Mouse (Mus musculus) forebrain, embryonic 11.5 days (tissue): ENCODE measurements at regions not wholly inside any gene's neighbourhood (a gene's known extent, or its start where the extent isn't known, plus 50 kb on each side); places are given as distances from the start of the nearest gene placed in this dataset.
A peak's percentile ranks its signal among the peaks of the same experiment; 100 is the strongest.

Source experiments
- ATAC-seq: fragments of 200-750 bp; cut with Nextera tagmentation; replicated peaks from 2 replicates; pipeline ENCODE4 v1.8.0; 2017; ENCODE audit warnings: moderate TSS enrichment; ENCODE audit not compliant: low FRiP score
- DNase-seq: peaks from one replicate; pipeline ENCODE4 v3.0.0-alpha.2; 2017; ENCODE audit warnings: low spot score
- H3K27ac ChIP-seq: fragments of 300-500 bp; sonication (generic); 2 replicates; pipeline ENCODE4 v1.5.1; 2014; ENCODE audit warnings: low read depth, low read length
- H3K27me3 ChIP-seq: fragments of 300-500 bp; sonication (generic); 2 replicates; pipeline ENCODE4 v1.6.1; 2014; ENCODE audit warnings: mild to moderate bottlenecking, low read length, mixed read lengths; ENCODE audit not compliant: control insufficient read depth, insufficient read depth
- H3K36me3 ChIP-seq: fragments of 300-500 bp; sonication (generic); 2 replicates; pipeline ENCODE4 v1.6.1; 2014; ENCODE audit warnings: mild to moderate bottlenecking, low read length, moderate library complexity, mixed read lengths; ENCODE audit not compliant: control insufficient read depth, insufficient read depth
- H3K4me1 ChIP-seq: fragments of 300-500 bp; sonication (generic); replicated peaks from 2 replicates; pipeline ENCODE4 v1.6.1; 2014; ENCODE audit warnings: low read length, mixed read lengths; ENCODE audit not compliant: control insufficient read depth, insufficient read depth
- H3K4me2 ChIP-seq: fragments of 300-500 bp; sonication (generic); 2 replicates; pipeline ENCODE4 v1.6.1; 2014; ENCODE audit warnings: low read depth, mild to moderate bottlenecking, low read length, moderate library complexity, mixed read lengths; ENCODE audit not compliant: severe bottlenecking
- H3K4me3 ChIP-seq: fragments of 300-500 bp; sonication (generic); 2 replicates; pipeline ENCODE4 v1.5.1; 2014; ENCODE audit warnings: low read depth, low read length
- H3K9ac ChIP-seq: fragments of 300-500 bp; sonication (generic); 2 replicates; pipeline ENCODE4 v1.6.1; 2014; ENCODE audit warnings: low read length
- H3K9me3 ChIP-seq: fragments of 300-500 bp; sonication (generic); 2 replicates; pipeline ENCODE4 v1.6.1; 2016; ENCODE audit warnings: low read length, mixed read lengths; ENCODE audit not compliant: control insufficient read depth
- WGBS: fragments of 180-500 bp; shearing (Covaris S2); extraction: QIAGEN DNeasy Blood & Tissue Kit; methylation state at CpG from one replicate; pipeline ENCODE4 v1.1.7; 2014; 5-methylcytosine and 5-hydroxymethylcytosine counted together

DNA sequence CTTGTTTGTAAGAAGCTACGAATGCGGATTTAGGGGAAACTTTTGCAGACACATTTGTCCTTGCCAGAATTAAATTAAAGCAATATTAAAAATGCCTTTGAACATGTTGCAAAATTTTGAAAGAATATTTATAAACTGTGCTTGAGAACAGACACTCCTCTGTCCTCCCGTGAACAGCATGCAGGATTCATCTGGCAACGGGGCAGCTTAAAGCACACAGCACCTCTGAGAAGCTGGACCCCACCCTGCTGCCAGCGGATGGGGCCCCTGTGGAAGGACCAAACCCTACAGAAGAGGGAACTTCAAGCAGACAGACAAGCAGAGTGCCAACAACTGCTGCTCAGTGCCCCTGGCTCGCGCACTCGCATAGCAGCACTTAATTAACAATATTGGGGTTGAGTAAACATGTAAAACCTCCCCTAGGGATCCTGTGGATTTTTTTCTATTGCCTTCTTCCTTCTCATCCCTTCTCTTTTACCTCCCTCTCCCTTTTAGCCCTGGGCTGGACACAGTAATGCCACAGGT, 226.6 kb downstream of the Irx1 start:
- Histone ChIP-seq H3K4me3 (no peak overlapping the region), H3K9ac (no peak overlapping the region), H3K4me1 (no peaks in the 10 kb centered on the region), H3K27me3 (no peaks in the 10 kb centered on the region), H3K9me3 (no peaks in the 10 kb centered on the region), H3K4me2 (no peak overlapping the region), H3K36me3 (no peaks in the 10 kb centered on the region), H3K27ac (no peak overlapping the region)
- no peak for DNase-seq
- ATAC-seq, result no peak
- 83% methylated on average over 8 of the region's 8 CpGs for WGBS

DNA sequence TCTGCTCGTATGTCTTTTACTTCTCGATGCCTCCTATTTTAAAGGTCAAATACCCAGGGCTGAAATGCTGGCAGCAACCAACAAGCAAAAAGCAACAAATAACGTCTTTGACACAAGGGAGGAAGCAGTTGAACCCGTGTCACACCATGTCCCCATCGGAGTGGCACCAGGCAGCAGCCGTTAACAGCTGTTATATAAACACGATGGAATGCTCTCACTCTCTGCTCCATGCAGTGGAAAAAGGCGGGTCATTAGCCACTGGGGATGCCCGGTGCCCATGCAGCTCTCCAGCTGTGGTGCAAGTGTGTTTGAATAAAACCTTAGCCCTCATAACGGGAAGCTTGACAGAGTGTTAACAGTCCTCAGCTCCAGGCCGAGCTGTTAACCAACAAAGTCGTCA, 229.3 kb downstream of the Irx1 start:
- WGBS, result 55% methylated on average over 12 of the region's 12 CpGs
- no peaks in the 10 kb centered on the region for H3K27me3 ChIP-seq
- H3K4me1 ChIP-seq, result no peaks in the 10 kb centered on the region

DNA sequence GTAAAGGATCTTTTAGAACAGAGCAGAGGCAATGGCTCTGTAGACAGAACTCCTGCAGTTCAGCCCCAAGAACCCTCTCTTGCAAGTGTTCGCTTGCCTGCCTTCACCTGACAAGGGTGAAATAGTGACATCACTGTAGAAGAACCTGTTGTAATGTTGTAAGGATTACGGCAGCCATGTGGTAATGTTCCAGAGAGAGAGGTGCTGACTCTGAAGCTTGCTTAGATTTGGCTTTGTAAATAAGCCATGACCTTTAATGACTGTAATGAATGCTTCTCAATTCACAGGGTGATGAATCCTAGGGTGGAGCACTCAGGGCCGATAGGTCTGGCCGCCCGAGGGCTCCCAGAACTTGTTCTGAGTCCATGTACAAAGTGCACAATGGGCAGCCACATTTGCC, 230.2 kb downstream of the Irx1 start:
- H3K4me1 ChIP-seq, result no peaks in the 10 kb centered on the region
- H3K9ac ChIP-seq, result no peak overlapping the region
- H3K9me3 ChIP-seq, result no peaks in the 10 kb centered on the region
- ATAC-seq (no peak), DNase-seq (no peak)
- no peaks in the 10 kb centered on the region for H3K36me3 ChIP-seq
- H3K4me2 ChIP-seq, result no peak overlapping the region
- no peak overlapping the region for H3K4me3 ChIP-seq
- 89% methylated on average over 5 of the region's 5 CpGs for WGBS
- H3K27ac ChIP-seq, result no peak overlapping the region
- H3K27me3 ChIP-seq, result no peaks in the 10 kb centered on the region

More for the DNA sequence above, 229.3 kb downstream of the Irx1 start:
- H3K9me3 ChIP-seq, result no peaks in the 10 kb centered on the region
- no peak overlapping the region for H3K27ac ChIP-seq
- H3K36me3 ChIP-seq, result no peaks in the 10 kb centered on the region
- no peak for DNase-seq
- H3K9ac ChIP-seq, result no peak overlapping the region
- no peak overlapping the region for H3K4me2 ChIP-seq
- no peak for ATAC-seq
- H3K4me3 ChIP-seq, result no peak overlapping the region

DNA sequence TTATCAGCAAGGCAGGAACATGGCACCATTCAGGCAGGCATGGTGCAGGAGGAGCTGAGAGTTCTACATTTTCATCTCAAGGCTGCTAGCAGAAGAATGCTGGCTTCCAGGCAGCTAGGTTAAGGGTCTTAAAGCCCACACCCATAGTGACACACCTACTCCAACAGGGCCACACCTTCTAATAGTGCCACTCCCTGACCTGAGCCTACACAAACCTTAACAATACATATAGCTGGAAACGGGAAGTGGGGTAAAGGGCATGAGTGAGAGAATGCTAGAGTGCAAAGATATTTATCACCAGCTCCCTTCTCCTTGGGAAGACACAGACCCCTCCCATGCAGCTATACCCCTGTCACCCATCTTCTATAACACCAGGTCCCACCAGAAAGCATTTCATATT, 230.6 kb downstream of the Irx1 start:
- no peak for DNase-seq
- Histone ChIP-seq H3K4me1 (no peaks in the 10 kb centered on the region), H3K9ac (no peak overlapping the region), H3K27ac (no peak overlapping the region), H3K27me3 (no peaks in the 10 kb centered on the region), H3K4me3 (no peak overlapping the region), H3K4me2 (no peak overlapping the region), H3K36me3 (no peaks in the 10 kb centered on the region), H3K9me3 (no peaks in the 10 kb centered on the region)
- ATAC-seq, result no peak
- WGBS, result 71% methylated on average over 1 of the region's 1 CpGs

DNA sequence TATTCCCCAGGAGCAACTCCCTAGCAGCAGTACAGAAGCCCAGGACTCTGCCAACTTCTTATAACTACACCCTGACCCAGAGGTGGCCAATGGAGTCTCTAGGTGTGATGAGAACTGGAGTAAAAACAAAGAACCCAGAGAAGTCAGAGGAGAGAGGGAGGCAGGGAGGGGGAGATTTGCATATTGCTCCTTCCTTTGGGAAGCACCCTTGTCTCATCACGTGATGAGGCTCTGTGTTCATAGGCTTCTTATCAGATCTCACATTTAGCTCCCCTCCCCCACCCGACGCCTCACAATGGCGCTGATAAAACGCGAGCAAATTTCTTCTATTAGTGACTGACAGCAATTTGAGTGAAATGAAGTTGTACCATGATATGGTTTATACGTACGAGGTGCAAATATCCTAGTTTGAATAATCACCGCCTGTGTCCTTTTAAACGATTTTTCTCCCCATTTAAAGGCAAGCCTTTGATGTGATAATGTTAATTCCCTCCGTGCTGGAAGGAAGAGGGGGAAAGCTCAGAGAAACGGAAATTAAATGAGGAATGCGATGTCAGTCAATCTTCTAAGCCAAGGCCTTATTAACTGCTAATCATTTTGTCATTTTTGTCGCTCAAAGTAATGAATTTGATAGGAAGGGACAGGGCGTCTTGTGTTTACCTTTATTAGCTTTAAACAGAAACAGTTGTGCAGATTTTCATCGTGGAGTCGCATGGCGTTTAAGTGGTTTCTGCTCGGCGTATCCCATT, 273.3 kb downstream of the Irx1 start:
- DNase-seq, result no peak
- H3K36me3 ChIP-seq, result no peaks in the 10 kb centered on the region
- WGBS, result 16% methylated on average over 20 of the region's 20 CpGs
- H3K9me3 ChIP-seq, result no peaks in the 10 kb centered on the region
- H3K27ac ChIP-seq, result no peak overlapping the region
- H3K4me1 ChIP-seq, result no peaks in the 10 kb centered on the region
- no peak overlapping the region for H3K4me3 ChIP-seq
- H3K4me2 ChIP-seq, result peak overlapping the region; percentile 8; the same call in 1 of the 2 replicates
- H3K27me3 ChIP-seq, result no peaks in the 10 kb centered on the region
- H3K9ac ChIP-seq, result no peak overlapping the region
- peak; percentile 61 for ATAC-seq

DNA sequence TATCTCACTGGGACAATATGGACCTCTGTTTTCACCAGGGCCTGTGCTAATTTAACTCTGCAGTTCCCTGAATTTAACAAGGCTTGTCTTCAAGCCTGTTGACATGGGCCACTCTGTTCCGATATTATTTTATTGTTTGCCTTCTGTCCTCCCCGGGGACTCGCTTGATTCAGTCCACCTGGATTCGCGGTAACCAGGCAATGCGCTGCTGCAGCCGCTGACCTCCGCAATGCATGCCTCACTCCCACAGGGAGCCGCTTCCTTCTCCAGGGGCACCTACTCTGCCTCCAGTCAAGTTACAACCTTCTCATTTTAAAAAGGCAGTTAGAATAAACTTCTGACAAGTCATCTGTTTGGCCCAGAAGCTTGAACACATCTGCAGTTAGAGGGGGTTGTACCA, 274.3 kb downstream of the Irx1 start:
- Histone ChIP-seq H3K4me3 (no peak overlapping the region), H3K4me1 (no peaks in the 10 kb centered on the region), H3K27me3 (no peaks in the 10 kb centered on the region), H3K9ac (no peak overlapping the region), H3K36me3 (no peaks in the 10 kb centered on the region), H3K4me2 (no peak overlapping the region), H3K9me3 (no peaks in the 10 kb centered on the region), H3K27ac (no peak overlapping the region)
- 52% methylated on average over 9 of the region's 9 CpGs for WGBS
- ATAC-seq, result no peak
- DNase-seq, result no peak

DNA sequence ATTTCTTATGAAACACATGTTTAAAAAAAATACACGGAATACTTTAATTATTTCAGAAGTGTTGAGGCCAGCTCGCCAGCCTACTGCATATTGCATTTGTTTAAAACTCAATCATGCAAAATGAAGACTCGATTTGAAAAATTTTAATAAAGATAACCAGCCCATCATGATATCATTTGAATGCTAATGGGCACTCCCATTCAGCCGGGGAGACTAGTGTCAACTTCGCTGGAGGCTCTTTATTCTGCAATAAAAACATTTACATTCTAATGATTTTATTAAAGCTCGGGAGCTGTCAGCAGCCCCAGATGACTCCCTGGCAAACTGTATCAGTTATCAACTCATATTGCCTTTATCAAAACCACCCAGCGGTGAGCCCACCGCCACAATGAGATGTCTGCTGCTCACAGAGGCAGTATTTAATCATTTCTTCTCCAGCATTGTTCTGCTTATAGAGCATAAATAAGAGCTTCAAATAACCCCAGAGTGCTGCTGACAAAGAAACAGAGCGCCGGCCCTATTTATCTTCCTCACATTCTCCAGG, 287.4 kb downstream of the Irx1 start:
- H3K36me3 ChIP-seq, result no peaks in the 10 kb centered on the region
- no peak for ATAC-seq
- H3K27me3 ChIP-seq, result no peaks in the 10 kb centered on the region

DNA sequence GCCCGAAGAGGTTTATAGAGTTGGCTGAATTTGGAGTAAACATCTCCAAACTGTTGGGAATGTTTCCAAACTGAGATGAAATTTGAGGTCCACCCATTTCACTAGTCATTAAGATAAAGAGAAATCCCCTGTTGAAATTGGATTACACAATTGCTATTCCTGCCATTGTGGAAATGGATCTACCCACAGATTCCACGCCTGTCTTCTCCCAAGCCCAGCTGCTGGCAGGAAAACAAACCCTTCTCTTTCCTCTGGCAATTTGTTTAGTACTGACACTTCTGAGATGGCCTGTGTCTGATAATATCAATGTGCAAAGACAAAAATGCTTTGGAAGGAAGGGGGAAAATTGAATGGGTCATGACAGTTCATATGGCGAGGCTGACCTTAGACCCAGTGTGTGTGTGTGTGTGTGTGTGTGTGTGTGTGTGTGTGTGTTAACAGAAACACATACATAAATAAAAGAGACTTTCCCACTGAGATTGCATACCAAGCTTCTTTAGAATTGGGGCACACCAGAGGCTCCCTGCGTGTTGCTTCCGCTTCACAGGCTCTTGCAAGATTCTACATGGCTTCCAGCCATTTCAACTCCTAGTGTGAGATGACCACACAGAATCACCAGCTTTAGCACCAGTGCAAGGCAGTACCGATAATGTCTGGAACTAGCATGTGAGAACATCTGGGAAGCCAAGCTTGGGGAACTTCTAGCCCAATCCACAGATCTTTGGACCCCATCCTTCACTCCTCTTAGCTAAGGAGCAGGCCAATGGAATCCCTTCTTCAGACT, 293.4 kb downstream of the Irx1 start:
- Histone ChIP-seq H3K4me2 (no peak overlapping the region), H3K4me1 (no peaks in the 10 kb centered on the region), H3K9ac (no peak overlapping the region), H3K4me3 (no peak overlapping the region), H3K27ac (no peak overlapping the region), H3K27me3 (no peaks in the 10 kb centered on the region), H3K9me3 (no peaks in the 10 kb centered on the region), H3K36me3 (no peaks in the 10 kb centered on the region)
- WGBS, result 94% methylated on average over 6 of the region's 6 CpGs
- no peak for ATAC-seq
- DNase-seq, result no peak

More for the DNA sequence above, 287.4 kb downstream of the Irx1 start:
- Histone ChIP-seq H3K4me2 (no peak overlapping the region), H3K9ac (no peak overlapping the region), H3K27ac (no peak overlapping the region), H3K4me3 (no peak overlapping the region), H3K9me3 (no peaks in the 10 kb centered on the region), H3K4me1 (no peaks in the 10 kb centered on the region)
- 78% methylated on average over 10 of the region's 10 CpGs for WGBS
- no peak for DNase-seq
